Mouse (Mus musculus) liver, postnatal 0 days (tissue): ENCODE results near the gene Dip2a. TPM values are rescaled to one million over a fixed set of nuclear protein-coding genes. Genes with fewer than 3 reads are reported as not detected.

ENCODE experiments used
- ATAC-seq: fragments of 200-750 bp; cut with Nextera tagmentation; 2 replicates; pipeline ENCODE4 v1.8.0; 2017; ENCODE audit warnings: mild to moderate bottlenecking, moderate library complexity
- DNase-seq: peaks from one replicate; pipeline ENCODE4 v3.0.0-alpha.2; 2016
- H3K27ac ChIP-seq: fragments of 300-500 bp; sonication (generic); 2 replicates; pipeline ENCODE4 v1.5.1; 2014; ENCODE audit warnings: antibody characterized with exemption, moderate library complexity, mild to moderate bottlenecking, low read depth
- H3K27me3 ChIP-seq: fragments of 300-500 bp; sonication (generic); 2 replicates; pipeline ENCODE4 v1.6.1; 2014; ENCODE audit warnings: low read length, control low read depth, mixed read lengths; ENCODE audit not compliant: insufficient read depth
- H3K36me3 ChIP-seq: fragments of 300-500 bp; sonication (generic); replicated peaks from 2 replicates; pipeline ENCODE4 v1.6.1; 2014; ENCODE audit warnings: mild to moderate bottlenecking, control low read depth, low read length, moderate library complexity, mixed read lengths; ENCODE audit not compliant: insufficient read depth
- H3K4me1 ChIP-seq: fragments of 300-500 bp; sonication (generic); 2 replicates; pipeline ENCODE4 v1.6.1; 2014; ENCODE audit warnings: antibody characterized with exemption, mild to moderate bottlenecking, control low read depth; ENCODE audit not compliant: insufficient read depth
- H3K4me2 ChIP-seq: fragments of 300-500 bp; sonication (generic); 2 replicates; pipeline ENCODE4 v1.6.1; 2014; ENCODE audit warnings: low read depth, mild to moderate bottlenecking, low read length, moderate library complexity, mixed read lengths
- H3K4me3 ChIP-seq: fragments of 300-500 bp; sonication (generic); 2 replicates; pipeline ENCODE4 v1.5.1; 2014; ENCODE audit warnings: low read depth, low read length
- H3K9ac ChIP-seq: fragments of 300-500 bp; sonication (generic); replicated peaks from 2 replicates; pipeline ENCODE4 v1.6.1; 2014; ENCODE audit warnings: mild to moderate bottlenecking, moderate library complexity
- H3K9me3 ChIP-seq: fragments of 300-500 bp; sonication (generic); 2 replicates; pipeline ENCODE4 v1.6.1; 2016; ENCODE audit warnings: mild to moderate bottlenecking, control low read depth, low read length, mixed read lengths
- CTCF ChIP-seq: sonication (generic); IDR thresholded peaks from 2 replicates; pipeline ENCODE4 v1.5.1; 2016; ENCODE audit warnings: antibody characterized with exemption, low read depth
- EP300 ChIP-seq: IDR thresholded peaks from 2 replicates; pipeline ENCODE4 v1.6.1; 2016; ENCODE audit warnings: antibody characterized with exemption, low read depth, mild to moderate bottlenecking
- WGBS: fragments of 180-500 bp; shearing (Covaris S2); extraction: QIAGEN DNeasy Blood & Tissue Kit; methylation state at CpG from one replicate; pipeline ENCODE4 v1.1.7; 2014; ENCODE audit not compliant: insufficient replicate concordance; 5-methylcytosine and 5-hydroxymethylcytosine counted together
- polyA plus RNA-seq: library from polyadenylated mRNA; unstranded; fragments of >200 nt; fragmentation: Nextera tagmentation; extraction: Ambion mirVana; gene quantifications from 2 replicates; pipeline ENCODE4 v1.2.1, GENCODE M21; 2015

Dip2a gene
- polyA plus RNA-seq, 1 experiment from 2014 or later, result 0.97 TPM

DNA sequence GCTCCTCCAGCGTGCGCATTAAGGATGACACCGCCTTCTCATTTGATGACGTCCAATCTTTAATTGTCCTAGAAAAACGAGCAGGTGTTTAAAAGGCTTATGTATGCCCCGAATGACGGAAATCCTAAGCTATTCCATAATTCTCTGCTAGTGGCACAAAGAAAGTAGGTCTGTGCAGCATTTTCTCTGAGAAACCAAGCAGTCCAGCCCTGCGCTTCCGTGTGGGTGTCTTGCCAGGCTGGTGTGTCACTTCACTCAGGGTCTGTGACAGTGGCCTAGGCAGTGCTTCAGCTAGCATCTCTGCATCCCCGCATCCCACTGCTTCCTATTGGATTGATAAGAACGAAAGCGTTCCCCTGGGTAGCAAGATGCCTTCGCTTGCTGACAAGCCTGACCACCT is 23.7 kb upstream of the Dip2a start:
- TF ChIP-seq EP300 (no peak), CTCF (no peak)
- H3K36me3 ChIP-seq, result peaks cover 58% of the 10 kb centered on the region
- H3K9ac ChIP-seq, result no peak overlapping the region
- no peaks in the 10 kb centered on the region for H3K4me1 ChIP-seq
- no peak for DNase-seq
- H3K27ac ChIP-seq, result no peak overlapping the region
- no peak for ATAC-seq
- no peak overlapping the region for H3K4me3 ChIP-seq
- H3K4me2 ChIP-seq, result no peak overlapping the region
- H3K27me3 ChIP-seq, result no peaks in the 10 kb centered on the region
- 90% methylated on average over 13 of the region's 13 CpGs for WGBS
- H3K9me3 ChIP-seq, result no peaks in the 10 kb centered on the region

DNA sequence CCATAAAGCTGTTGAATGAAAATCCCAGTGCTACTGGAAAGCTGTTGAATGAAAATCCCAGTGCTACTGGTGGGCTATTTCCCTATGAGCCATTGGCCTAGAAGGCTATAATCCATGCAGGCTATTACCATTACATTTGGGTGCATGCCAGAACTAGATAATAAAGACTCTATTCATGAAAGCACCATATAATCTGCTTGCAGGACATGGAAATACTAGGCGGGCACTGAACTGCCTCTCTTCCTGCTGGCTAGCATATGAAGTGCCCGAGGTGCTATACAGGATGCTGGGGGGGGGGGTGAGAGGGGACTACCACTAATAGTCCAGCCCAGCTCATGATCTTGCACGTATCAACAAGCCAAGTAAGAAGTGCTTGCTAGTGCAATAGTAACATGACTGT is 18.1 kb upstream of the Dip2a start:
- H3K36me3 ChIP-seq, result peaks cover 32% of the 10 kb centered on the region
- no peak overlapping the region for H3K9ac ChIP-seq
- WGBS, result 67% methylated on average over 3 of the region's 3 CpGs
- no peak for DNase-seq
- no peaks in the 10 kb centered on the region for H3K27me3 ChIP-seq
- no peaks in the 10 kb centered on the region for H3K9me3 ChIP-seq
- no peak overlapping the region for H3K27ac ChIP-seq
- no peak for ATAC-seq
- H3K4me1 ChIP-seq, result no peaks in the 10 kb centered on the region
- no peak overlapping the region for H3K4me2 ChIP-seq
- TF ChIP-seq EP300 (no peak), CTCF (no peak)
- H3K4me3 ChIP-seq, result no peak overlapping the region

GRCm38 (mm10) chr10:76358468-76358867 is 13.4 kb upstream of the Dip2a start:
- Histone ChIP-seq H3K9me3 (no peaks in the 10 kb centered on the region), H3K27ac (no peak overlapping the region), H3K27me3 (no peaks in the 10 kb centered on the region), H3K4me3 (no peak overlapping the region), H3K4me2 (no peak overlapping the region), H3K4me1 (no peaks in the 10 kb centered on the region), H3K9ac (no peak overlapping the region), H3K36me3 (peaks cover 40% of the 10 kb centered on the region)
- WGBS, result 76% methylated on average over 5 of the region's 5 CpGs
- TF ChIP-seq CTCF (no peak), EP300 (no peak)
- DNase-seq (no peak), ATAC-seq (no peak)

DNA sequence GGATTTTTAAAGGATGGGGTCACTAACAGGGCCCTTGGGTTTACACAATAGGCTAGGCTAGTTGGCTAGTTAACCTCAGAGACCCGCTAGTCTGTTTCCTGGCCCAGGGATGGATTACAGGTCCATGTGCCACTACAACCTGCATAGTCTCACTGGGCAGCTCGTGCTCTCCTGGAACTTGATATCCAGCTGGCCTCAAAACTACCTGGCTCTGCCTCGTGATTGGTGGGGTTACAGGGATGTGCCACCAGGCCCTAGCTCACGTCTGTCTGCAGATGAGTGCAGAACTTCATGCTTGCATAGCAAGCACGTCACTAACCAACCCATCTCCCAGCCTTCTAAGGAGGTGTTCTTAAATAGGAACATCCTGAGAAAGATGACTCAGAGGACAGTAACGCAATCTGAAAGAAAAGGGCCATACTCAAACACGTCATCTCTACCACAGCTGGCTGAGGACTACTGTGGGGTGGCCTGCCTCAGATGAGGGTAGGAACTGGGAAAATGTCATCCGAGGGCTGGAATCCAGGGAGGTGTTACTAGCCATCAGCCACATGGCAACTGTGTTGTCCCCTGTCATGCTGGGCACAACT is 12.3 kb upstream of the Dip2a start:
- Histone ChIP-seq H3K4me2 (no peak overlapping the region), H3K36me3 (peaks cover 49% of the 10 kb centered on the region), H3K4me1 (no peaks in the 10 kb centered on the region), H3K9me3 (no peaks in the 10 kb centered on the region), H3K27ac (no peak overlapping the region), H3K9ac (no peak overlapping the region), H3K4me3 (no peak overlapping the region), H3K27me3 (no peaks in the 10 kb centered on the region)
- 90% methylated on average over 8 of the region's 8 CpGs for whole genome bisulfite sequencing
- no peak for DNase-seq
- TF ChIP-seq CTCF, result no peak
- no peak for TF ChIP-seq EP300
- ATAC-seq, result no peak

- Histone ChIP-seq H3K9ac (no peak overlapping the region), H3K9me3 (no peaks in the 10 kb centered on the region), H3K4me2 (no peak overlapping the region), H3K4me3 (no peak overlapping the region), H3K27me3 (no peaks in the 10 kb centered on the region), H3K36me3 (peaks cover 67% of the 10 kb centered on the region), H3K27ac (no peak overlapping the region), H3K4me1 (no peaks in the 10 kb centered on the region)
- TF ChIP-seq CTCF (no peak), EP300 (no peak)
- no peak for ATAC-seq
- 52% methylated on average over 12 of the region's 12 CpGs for WGBS
- DNase-seq, result peak; percentile 22
Measured at GRCm38 (mm10) chr10:76354974-76355373, 9.9 kb upstream of the Dip2a start.

- H3K9me3 ChIP-seq, result no peaks in the 10 kb centered on the region
- no peak overlapping the region for H3K27ac ChIP-seq
- TF ChIP-seq EP300, result no peak
- no peak for TF ChIP-seq CTCF
- no peak for ATAC-seq
- no peak overlapping the region for H3K4me2 ChIP-seq
- H3K9ac ChIP-seq, result no peak overlapping the region
- H3K4me3 ChIP-seq, result no peak overlapping the region
- H3K27me3 ChIP-seq, result no peaks in the 10 kb centered on the region
- DNase-seq, result no peak
- 95% methylated on average over 12 of the region's 12 CpGs for WGBS
- peaks cover 64% of the 10 kb centered on the region for H3K36me3 ChIP-seq
- H3K4me1 ChIP-seq, result no peaks in the 10 kb centered on the region
Measured at GRCm38 (mm10) chr10:76353986-76354385, 8.9 kb upstream of the Dip2a start.

DNA sequence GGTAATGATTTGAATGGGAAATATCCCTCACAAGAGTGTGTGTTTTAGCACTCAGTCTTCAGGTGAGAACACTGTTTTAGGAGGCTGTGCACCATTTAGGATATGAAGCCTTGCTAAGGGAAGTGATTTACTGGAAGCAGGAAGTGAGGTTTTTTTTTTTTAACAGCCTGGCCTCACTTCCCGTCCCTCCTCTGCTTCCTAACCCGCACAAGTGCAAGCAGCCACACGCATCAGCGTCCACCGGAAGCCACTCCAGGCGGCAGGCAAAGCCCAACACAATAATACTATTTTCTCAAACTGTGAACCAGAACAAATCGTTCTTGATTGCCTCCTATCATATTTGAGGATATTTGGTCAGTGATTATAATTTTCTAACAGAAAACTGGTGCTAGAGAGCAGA is 6.9 kb upstream of the Dip2a start:
- no peak for TF ChIP-seq CTCF
- H3K27me3 ChIP-seq, result no peaks in the 10 kb centered on the region
- ATAC-seq, result no peak
- WGBS, result 53% methylated on average over 7 of the region's 7 CpGs
- no peaks in the 10 kb centered on the region for H3K4me1 ChIP-seq
- no peak overlapping the region for H3K27ac ChIP-seq
- H3K4me2 ChIP-seq, result no peak overlapping the region
- H3K9ac ChIP-seq, result no peak overlapping the region
- DNase-seq, result no peak
- no peak overlapping the region for H3K4me3 ChIP-seq
- peaks cover 58% of the 10 kb centered on the region for H3K36me3 ChIP-seq
- no peaks in the 10 kb centered on the region for H3K9me3 ChIP-seq
